Mouse (Mus musculus): ENCODE results near the gene Psenen.

GRCm38 (mm10) chr7:30550603-30551002 lies 12.8 kb downstream of the Psenen start:
- no peak for TF ChIP-seq EP300 (optimal IDR thresholded peaks at IDR 0.05)
- TF ChIP-seq CTCF (IDR thresholded peaks at IDR 0.05; ENCODE audit: low read depth), result no peak

Data from stomach, postnatal 0 days (tissue).